Mouse (Mus musculus): ENCODE data around the gene Dpf2. TPM values are rescaled to one million over a fixed set of nuclear protein-coding genes. Genes with fewer than 3 reads are reported as not detected.

Gene Dpf2
- polyA plus RNA-seq, 1 experiment = 103 TPM

DNA sequence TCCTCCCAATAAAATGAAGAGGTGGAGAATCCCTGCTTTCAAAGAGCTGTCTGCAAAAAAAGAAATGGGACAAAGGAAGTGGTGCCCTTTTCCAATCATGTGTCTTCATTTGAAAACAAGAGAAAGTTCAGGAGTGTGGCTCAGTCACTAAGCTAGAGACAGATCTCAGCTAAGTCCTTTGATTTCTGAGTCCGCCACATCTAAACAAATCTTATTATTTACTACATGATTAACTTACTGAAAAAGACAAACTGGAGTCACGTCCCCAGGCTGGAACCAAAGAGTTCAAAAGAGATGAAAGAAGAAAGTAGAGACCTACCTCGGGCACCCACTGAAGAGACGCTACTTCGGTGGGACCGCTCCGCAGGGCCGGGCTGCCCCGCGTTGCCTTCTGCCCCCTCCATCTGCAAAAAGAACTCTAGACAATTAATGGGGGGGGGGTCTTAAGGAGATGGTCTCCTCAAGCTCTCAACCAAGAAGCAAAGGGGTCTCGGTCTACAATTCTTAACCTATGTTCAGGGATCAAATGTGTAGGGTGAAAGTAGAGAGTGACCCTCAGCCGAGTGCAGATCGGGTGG is 38.3 kb downstream of the Dpf2 start:
- DNase-seq = no peak
- Histone ChIP-seq H3K4me1 (ENCODE audit: control insufficient read depth, insufficient read depth, low read length) (peaks cover 26% of the 10 kb centered on the region), H3K4me3 (replicated peaks; ENCODE audit: extremely low read depth, low read depth, low read length) (peak overlapping the region; percentile 94)
- WGBS = 4% methylated on average over 13 of the region's 13 CpGs
- TF ChIP-seq POLR2A (IDR thresholded peaks at IDR 0.05; ENCODE audit: borderline replicate concordance, extremely low read depth, low read depth, low read length) (no peak), CTCF (IDR thresholded peaks at IDR 0.05; ENCODE audit: insufficient read depth, low read length) (no peak)

DNA sequence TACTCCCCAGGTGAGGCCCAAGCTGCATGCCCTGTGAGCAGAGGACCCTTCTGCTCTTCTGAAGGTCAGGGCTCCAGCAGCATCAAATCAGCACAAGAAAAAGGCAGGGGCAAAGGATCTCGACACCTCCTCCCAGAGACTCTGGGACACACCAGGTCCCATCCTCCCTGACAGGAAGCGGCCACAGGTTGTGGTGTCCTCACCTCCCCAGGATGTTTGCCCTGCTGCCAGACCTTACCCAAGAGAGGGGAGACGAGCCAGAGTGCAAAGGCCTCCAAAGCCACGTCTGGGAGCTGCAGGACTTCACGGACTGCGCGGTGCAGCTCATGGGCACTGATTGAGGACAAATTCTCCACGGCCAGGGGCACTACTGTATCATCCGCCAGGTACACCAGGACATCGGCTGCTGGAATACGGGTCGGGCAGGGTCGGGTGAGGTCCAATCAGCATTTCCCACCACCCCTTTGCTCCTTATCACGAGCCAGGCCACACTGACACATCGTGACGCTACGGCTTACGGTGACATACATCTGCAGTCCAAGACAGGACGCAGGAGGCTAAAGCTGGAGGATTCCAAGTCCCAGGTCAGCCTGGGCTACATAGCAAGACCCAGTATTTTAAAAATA is 39.8 kb downstream of the Dpf2 start:
- DNase-seq = no peak
- no peak for TF ChIP-seq CTCF (IDR thresholded peaks at IDR 0.05; ENCODE audit: insufficient read depth, low read length)
- no peak for TF ChIP-seq POLR2A (IDR thresholded peaks at IDR 0.05; ENCODE audit: borderline replicate concordance, extremely low read depth, low read depth, low read length)
- Histone ChIP-seq H3K4me3 (replicated peaks; ENCODE audit: extremely low read depth, low read depth, low read length) (peak overlapping the region; percentile 7), H3K4me1 (ENCODE audit: control insufficient read depth, insufficient read depth, low read length) (peaks cover 21% of the 10 kb centered on the region)
- WGBS = 63% methylated on average over 19 of the region's 19 CpGs

- no peak overlapping the region for H3K4me3 ChIP-seq (replicated peaks; ENCODE audit: extremely low read depth, low read depth, low read length)
- no peak for TF ChIP-seq POLR2A (IDR thresholded peaks at IDR 0.05; ENCODE audit: borderline replicate concordance, extremely low read depth, low read depth, low read length)
- no peak for TF ChIP-seq CTCF (IDR thresholded peaks at IDR 0.05; ENCODE audit: insufficient read depth, low read length)
Observed at GRCm38 (mm10) chr19:5872528-5872927, 40.3 kb downstream of the Dpf2 start.

GRCm38 (mm10) chr19:5871683-5872082 is 41.1 kb downstream of the Dpf2 start:
- no peak for DNase-seq
- WGBS = 28% methylated on average over 6 of the region's 6 CpGs
- no peak overlapping the region for H3K4me3 ChIP-seq (replicated peaks; ENCODE audit: extremely low read depth, low read depth, low read length)
- TF ChIP-seq CTCF (IDR thresholded peaks at IDR 0.05; ENCODE audit: insufficient read depth, low read length) (no peak), POLR2A (IDR thresholded peaks at IDR 0.05; ENCODE audit: borderline replicate concordance, extremely low read depth, low read depth, low read length) (no peak)
- peaks cover 21% of the 10 kb centered on the region for H3K4me1 ChIP-seq (ENCODE audit: control insufficient read depth, insufficient read depth, low read length)

More at GRCm38 (mm10) chr19:5872528-5872927, 40.3 kb downstream of the Dpf2 start:
- no peak for DNase-seq
- WGBS = 67% methylated on average over 4 of the region's 4 CpGs
- H3K4me1 ChIP-seq (ENCODE audit: control insufficient read depth, insufficient read depth, low read length) = peaks cover 21% of the 10 kb centered on the region

DNA sequence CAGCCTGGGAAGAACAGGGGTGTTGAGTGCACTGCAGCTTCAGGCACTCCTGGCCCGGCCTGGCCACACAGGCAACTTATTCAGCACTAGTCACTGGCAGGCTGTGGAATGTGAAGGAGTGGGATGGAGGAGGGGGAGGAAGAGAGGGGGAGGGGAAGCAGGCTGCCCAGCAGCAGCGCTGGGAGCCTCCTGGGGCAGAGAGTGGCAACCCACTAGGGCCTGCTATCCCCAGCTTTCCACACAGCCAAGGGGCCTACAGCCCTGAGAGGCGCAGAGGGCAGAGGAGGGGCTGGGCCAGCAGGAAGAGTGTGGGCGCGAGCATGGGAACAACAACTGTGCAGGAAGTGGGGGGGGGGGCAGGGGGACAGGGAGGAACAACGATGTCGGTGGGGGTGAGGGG is 41.5 kb downstream of the Dpf2 start:
- 4% methylated on average over 7 of the region's 7 CpGs for WGBS
- H3K4me3 ChIP-seq (replicated peaks; ENCODE audit: extremely low read depth, low read depth, low read length) = peak overlapping the region; percentile 9
- TF ChIP-seq CTCF (IDR thresholded peaks at IDR 0.05; ENCODE audit: insufficient read depth, low read length) = no peak
- TF ChIP-seq POLR2A (IDR thresholded peaks at IDR 0.05; ENCODE audit: borderline replicate concordance, extremely low read depth, low read depth, low read length) = 0 out of 2 replicates have a peak, but pooled peaks have one; percentile 1
- DNase-seq = peak; percentile 52
- peaks cover 21% of the 10 kb centered on the region for H3K4me1 ChIP-seq (ENCODE audit: control insufficient read depth, insufficient read depth, low read length)

DNA sequence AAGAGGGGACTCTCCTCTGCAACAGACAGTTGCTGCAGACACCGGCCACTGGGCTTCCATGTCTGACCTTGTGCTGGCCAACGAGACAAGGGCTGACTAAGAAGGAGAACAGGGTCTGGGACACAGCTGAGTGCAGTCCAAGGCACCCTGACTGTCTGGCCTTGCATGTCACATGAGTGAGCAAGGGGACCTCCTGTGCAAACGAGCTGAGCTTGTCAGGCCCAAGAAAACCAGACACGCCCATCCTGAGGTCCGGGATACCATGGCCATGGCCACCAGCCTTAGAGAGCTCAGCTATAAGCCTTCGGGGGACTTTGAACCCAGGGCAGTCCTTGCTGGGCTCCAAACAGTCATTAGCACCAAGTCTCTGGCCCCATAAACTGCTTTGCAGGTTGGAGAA is 44.7 kb downstream of the Dpf2 start:
- TF ChIP-seq CTCF (IDR thresholded peaks at IDR 0.05; ENCODE audit: insufficient read depth, low read length) (no peak), POLR2A (IDR thresholded peaks at IDR 0.05; ENCODE audit: borderline replicate concordance, extremely low read depth, low read depth, low read length) (no peak)
- Histone ChIP-seq H3K4me1 (ENCODE audit: control insufficient read depth, insufficient read depth, low read length) (peaks cover 15% of the 10 kb centered on the region), H3K4me3 (replicated peaks; ENCODE audit: extremely low read depth, low read depth, low read length) (no peak overlapping the region)
- WGBS = 84% methylated on average over 6 of the region's 6 CpGs
- no peak for DNase-seq

DNA sequence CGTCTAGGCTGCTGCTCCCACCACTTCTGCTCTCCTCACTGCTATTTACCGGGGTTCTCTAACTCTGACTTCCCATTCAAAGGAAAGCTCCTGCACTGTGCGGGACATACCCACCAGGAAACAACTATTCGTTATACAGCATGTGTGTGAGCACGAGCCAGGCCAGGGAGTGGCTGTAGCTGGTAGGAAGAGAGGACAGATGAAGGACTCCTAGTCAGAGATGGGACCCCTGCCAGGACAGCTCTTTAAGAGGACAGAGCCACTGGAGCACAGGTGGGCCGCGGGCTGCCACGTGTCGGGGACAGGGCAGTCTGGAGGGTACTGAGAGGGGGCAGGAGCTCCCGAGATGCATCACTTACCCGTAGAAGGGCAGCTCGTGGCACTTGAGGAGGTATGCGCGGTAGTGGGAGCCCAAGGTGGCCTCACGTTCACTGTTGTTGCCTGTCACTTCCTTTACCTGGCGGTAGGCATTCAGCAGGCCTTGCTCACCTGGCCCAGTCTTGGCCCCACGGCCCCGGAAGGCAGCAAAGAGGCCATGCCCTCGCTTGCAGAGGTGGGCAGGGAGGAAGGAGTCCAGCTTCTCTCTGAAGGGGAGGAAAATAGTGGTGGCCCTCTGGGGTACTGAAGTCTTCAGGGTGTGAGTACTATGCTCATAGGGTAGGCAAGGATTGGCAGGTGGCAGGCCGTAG is 48.0 kb downstream of the Dpf2 start:
- TF ChIP-seq POLR2A (IDR thresholded peaks at IDR 0.05; ENCODE audit: borderline replicate concordance, extremely low read depth, low read depth, low read length) = no peak
- TF ChIP-seq CTCF (IDR thresholded peaks at IDR 0.05; ENCODE audit: insufficient read depth, low read length) = no peak
- WGBS = 85% methylated on average over 20 of the region's 20 CpGs
- DNase-seq = no peak
- Histone ChIP-seq H3K4me1 (ENCODE audit: control insufficient read depth, insufficient read depth, low read length) (no peaks in the 10 kb centered on the region), H3K4me3 (replicated peaks; ENCODE audit: extremely low read depth, low read depth, low read length) (no peak overlapping the region)

- no peaks in the 10 kb centered on the region for H3K4me1 ChIP-seq (ENCODE audit: control insufficient read depth, insufficient read depth, low read length)
- no peak overlapping the region for H3K4me3 ChIP-seq (replicated peaks; ENCODE audit: extremely low read depth, low read depth, low read length)
- no peak for TF ChIP-seq CTCF (IDR thresholded peaks at IDR 0.05; ENCODE audit: insufficient read depth, low read length)
- no peak for TF ChIP-seq POLR2A (IDR thresholded peaks at IDR 0.05; ENCODE audit: borderline replicate concordance, extremely low read depth, low read depth, low read length)
- WGBS = 96% methylated on average over 5 of the region's 5 CpGs
- no peak for DNase-seq
Observed at GRCm38 (mm10) chr19:5863776-5864175, 49.0 kb downstream of the Dpf2 start.

DNA sequence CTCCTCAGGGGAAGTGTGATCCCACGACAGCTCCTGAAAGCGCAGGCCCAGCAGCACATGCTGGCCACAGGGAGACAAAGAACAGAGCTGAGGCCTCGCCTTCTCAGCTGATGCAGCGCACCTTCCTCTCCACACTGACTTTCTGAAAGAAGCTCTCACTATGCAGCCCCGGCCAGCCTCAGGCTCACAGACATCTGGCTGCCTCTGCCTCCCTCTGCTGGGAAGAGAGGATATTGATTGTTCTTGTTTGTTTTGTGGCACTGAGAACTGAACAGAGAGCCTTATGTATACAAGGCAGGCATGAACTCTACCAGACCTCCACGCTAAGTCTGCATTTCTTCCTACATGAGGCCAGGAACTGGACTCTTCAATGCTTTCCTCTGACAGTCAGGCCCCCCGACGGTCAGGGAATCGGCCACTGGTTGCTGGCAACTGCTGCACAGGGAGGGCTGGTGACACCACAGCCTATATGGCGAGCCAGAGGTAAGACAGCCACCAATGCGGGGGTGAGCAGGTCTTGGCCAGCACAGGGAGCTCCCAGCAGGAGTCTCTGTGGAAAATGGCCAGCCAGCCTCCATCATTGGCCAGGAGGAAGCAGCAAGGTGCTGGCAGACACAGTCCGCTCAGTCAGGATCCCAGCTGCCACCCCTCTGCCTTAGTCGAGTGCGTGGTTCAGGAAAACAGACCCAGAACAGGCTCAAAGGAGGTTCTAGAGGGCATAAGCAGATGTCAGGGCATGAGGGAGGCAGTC is 50.3 kb downstream of the Dpf2 start:
- TF ChIP-seq CTCF (IDR thresholded peaks at IDR 0.05; ENCODE audit: insufficient read depth, low read length) (no peak), POLR2A (IDR thresholded peaks at IDR 0.05; ENCODE audit: borderline replicate concordance, extremely low read depth, low read depth, low read length) (no peak)
- no peak overlapping the region for H3K4me3 ChIP-seq (replicated peaks; ENCODE audit: extremely low read depth, low read depth, low read length)
- WGBS = 94% methylated on average over 14 of the region's 14 CpGs
- no peaks in the 10 kb centered on the region for H3K4me1 ChIP-seq (ENCODE audit: control insufficient read depth, insufficient read depth, low read length)
- no peak for DNase-seq
